Mouse (Mus musculus): ENCODE measurements around the gene Nxpe5.
A peak's percentile ranks its signal among the peaks of the same experiment; 100 is the strongest.

The Nxpe5 gene

DNA sequence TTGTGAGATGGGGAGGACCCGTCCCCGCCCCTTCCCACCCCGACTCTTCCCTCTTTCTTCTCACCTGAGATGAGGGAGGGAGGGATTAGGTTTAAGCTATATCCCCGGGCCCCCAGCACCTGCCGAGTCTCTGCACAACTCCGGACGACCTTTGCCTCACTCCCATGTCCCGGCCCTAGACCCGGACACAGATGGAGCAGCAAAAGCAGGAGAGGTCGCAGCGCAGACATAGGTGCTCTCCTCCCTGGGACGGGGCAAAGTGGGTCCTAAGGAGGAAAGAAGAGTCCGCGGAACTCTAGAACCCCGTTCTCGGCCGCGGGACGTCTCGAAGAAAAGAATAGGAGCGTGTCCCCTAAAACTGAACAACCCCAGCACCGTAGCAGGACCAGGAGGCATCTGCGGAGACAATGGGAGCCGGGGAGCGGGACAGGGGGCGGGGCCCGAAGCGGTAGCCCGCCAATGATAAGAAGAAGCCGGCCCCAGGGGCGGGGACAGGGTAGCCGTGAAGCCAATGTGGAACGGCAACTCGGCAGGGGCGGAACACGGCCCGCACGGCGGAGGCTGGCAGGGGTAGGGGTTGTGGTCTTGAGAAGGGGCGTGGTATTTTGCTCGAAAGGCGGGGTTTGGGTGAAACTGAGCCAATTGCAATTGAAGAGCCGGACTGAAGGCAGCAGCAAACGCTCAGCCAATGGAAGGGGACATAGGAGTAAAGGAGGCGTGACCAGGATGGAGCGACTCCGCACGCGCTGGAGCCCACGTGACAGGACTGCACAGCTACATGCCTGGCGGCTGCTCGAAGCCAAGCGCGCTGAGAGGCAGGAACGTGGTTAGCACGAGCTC lies 54.1 kb downstream of the Nxpe5 start, which contains the start of the genes Gm43720, Gpc2 and Stag3:
Gm43720 (minus strand) TSS at position 374 of the 840 bp plus-strand sequence.
Gpc2 (minus strand) TSS at position 421 of the 840 bp plus-strand sequence.
Stag3 (plus strand) TSS at position 656 of the 840 bp plus-strand sequence.
- peak; percentile 95 for DNase-seq

DNA sequence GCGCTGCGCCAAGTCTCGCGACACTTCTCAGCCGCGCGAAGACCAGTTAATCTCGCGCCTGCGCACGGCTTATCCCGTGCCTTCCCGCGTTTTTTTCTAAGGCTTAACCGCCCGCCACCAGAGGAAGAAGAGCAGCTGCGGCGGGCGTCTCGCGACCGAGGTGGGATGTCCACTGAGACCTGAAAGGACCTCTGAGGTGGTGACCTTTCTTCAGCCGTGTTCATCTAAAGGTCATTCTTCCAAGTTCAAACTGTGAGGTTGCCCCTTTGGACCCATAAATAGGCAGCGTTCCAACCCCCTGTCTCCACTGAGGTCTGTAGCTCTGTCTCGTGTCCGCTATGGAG lies 54.7 kb downstream of the Nxpe5 start:
- DNase-seq: no peak

GRCm38 (mm10) chr5:138280829-138281228 lies 55.1 kb downstream of the Nxpe5 start:
- no peak for DNase-seq

- DNase-seq: no peak
Measured at GRCm38 (mm10) chr5:138281798-138282197, 56.1 kb downstream of the Nxpe5 start.

GRCm38 (mm10) chr5:138283540-138283939 lies 57.8 kb downstream of the Nxpe5 start:
- DNase-seq: no peak

DNA sequence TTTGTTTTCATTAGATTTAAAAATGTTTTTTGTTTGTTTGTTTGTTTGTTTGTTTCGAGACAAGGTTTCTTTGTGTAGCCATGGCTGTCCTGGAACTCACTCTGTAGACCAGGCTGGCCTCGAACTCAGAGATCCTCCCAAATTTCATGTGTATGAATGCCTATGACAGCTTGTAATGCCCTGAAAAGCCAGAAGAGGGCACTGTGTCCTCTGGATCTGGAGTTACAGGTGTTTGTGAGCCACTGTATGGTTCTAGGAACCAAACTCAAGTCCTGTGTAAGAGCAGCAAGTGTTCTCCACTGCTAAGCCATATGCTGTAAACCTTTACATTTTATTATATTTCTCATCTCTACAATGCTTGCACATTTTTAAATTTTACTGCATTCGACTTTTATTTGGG lies 62.2 kb downstream of the Nxpe5 start:
- no peak for DNase-seq

DNA sequence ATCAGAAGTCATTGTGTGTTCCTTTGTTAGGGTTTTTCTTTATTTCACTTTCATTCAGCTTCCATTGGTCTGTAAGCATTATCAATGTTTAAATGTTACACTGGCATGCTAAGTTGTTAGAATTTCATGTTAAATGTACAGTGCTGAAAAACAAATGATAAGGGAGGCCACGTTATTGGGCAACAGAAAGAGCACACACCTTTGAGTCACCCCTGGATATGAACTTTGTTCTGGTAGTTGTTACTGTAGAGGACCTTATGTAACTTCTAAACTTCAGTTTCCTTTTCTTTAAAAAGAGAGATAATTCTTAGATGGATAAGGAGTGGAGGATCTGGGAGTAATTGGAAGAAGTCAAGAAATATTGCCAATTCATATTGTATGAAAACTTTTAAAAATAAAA lies 65.9 kb downstream of the Nxpe5 start:
- DNase-seq: no peak

DNA sequence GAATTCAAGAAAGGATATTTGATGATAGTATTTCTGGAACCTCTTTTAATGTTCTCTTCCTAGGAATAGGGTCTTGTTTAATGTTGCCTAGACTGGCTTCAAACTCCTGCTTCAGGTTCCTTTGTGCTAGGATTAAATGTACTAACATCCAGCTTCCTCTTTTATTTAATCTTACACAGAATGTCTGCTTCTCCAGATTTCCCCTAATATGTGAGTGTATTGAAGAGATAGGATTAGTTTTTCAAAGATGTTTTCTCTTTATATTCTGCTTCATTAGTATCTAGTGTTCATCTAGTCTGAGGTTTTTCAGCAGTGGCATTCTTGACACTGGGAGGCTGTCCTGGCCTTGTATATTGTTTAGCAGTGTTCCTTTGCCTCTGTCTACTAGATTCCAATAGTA lies 68.5 kb downstream of the Nxpe5 start:
- no peak for DNase-seq

DNA sequence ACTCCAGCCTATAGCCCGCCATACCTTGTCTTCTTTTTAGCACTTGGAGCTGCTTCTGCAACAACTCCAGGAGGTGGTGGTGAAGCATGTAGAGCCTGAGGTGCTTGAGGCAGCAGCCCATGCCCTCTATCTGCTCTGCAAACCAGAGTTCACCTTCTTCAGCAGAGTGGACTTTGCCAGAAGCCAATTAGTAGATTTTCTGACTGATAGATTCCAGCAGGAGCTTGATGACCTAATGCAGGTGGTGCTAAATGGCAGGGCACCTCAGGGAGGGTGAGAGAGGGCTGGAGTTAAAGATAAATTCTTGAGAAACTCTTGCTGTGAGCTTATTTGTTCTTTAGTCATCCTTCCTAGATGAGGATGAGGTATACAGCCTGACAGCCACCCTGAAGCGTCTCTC lies 73.9 kb downstream of the Nxpe5 start:
- no peak for DNase-seq
